Mouse (Mus musculus) kidney, embryonic 14.5 days (tissue): Measurements from ENCODE around the gene Taf4. TPM values are rescaled to one million over a fixed set of nuclear protein-coding genes. Genes with fewer than 3 reads are reported as not detected.

Source experiments
- ATAC-seq: fragments of 200-750 bp; cut with Nextera tagmentation; 2 replicates; pipeline ENCODE4 v1.8.0; 2017; ENCODE audit warnings: moderate number of reproducible peaks, mild to moderate bottlenecking, moderate TSS enrichment, moderate library complexity; ENCODE audit not compliant: low FRiP score, low TSS enrichment
- H3K27ac ChIP-seq: fragments of 300-500 bp; sonication (generic); 2 replicates; pipeline ENCODE4 v1.5.1; 2014; ENCODE audit warnings: low read depth, mild to moderate bottlenecking, low read length, moderate library complexity, mixed read lengths
- H3K27me3 ChIP-seq: fragments of 300-500 bp; sonication (generic); 2 replicates; pipeline ENCODE4 v1.6.1; 2014; ENCODE audit warnings: mild to moderate bottlenecking, low read length; ENCODE audit not compliant: control insufficient read depth, insufficient read depth
- H3K36me3 ChIP-seq: fragments of 300-500 bp; sonication (generic); 2 replicates; pipeline ENCODE4 v1.6.1; 2014; ENCODE audit warnings: low read length, mixed read lengths; ENCODE audit not compliant: control insufficient read depth, insufficient read depth
- H3K4me1 ChIP-seq: fragments of 300-500 bp; sonication (generic); 2 replicates; pipeline ENCODE4 v1.6.1; 2014; ENCODE audit warnings: low read length, mixed read lengths; ENCODE audit not compliant: control insufficient read depth, insufficient read depth
- H3K4me2 ChIP-seq: fragments of 300-500 bp; sonication (generic); replicated peaks from 2 replicates; pipeline ENCODE4 v1.6.1; 2014; ENCODE audit warnings: low read depth, mild to moderate bottlenecking, low read length
- H3K4me3 ChIP-seq: fragments of 300-500 bp; sonication (generic); 2 replicates; pipeline ENCODE4 v1.5.1; 2014; ENCODE audit warnings: mild to moderate bottlenecking, low read length
- H3K9ac ChIP-seq: fragments of 300-500 bp; sonication (generic); 2 replicates; pipeline ENCODE4 v1.6.1; 2014; ENCODE audit warnings: low read depth, mild to moderate bottlenecking, low read length, moderate library complexity
- H3K9me3 ChIP-seq: fragments of 300-500 bp; sonication (generic); 2 replicates; pipeline ENCODE4 v1.6.1; 2016; ENCODE audit warnings: low read length; ENCODE audit not compliant: control insufficient read depth
- WGBS: fragments of 180-500 bp; shearing (Covaris S2); extraction: QIAGEN DNeasy Blood & Tissue Kit; methylation state at CpG from one replicate; pipeline ENCODE4 v1.1.7; 2014; 5-methylcytosine and 5-hydroxymethylcytosine counted together
- polyA plus RNA-seq: library from polyadenylated mRNA; unstranded; fragments of >200 nt; fragmentation: Nextera tagmentation; extraction: Ambion mirVana; gene quantifications from 2 replicates; pipeline ENCODE4 v1.2.1, GENCODE M21; 2014

Gene Taf4
- polyA plus RNA-seq, 1 experiment from 2014 or later, result 6.0 TPM

- H3K27ac ChIP-seq, result peak overlapping the region; percentile 94
- WGBS, result 20% methylated on average over 1 of the region's 54 CpGs
- H3K27me3 ChIP-seq, result no peaks in the 10 kb centered on the region; the same call in 1 of the 2 replicates
- H3K9me3 ChIP-seq, result no peaks in the 10 kb centered on the region
- ATAC-seq, result no peak
- H3K4me3 ChIP-seq, result peak overlapping the region; percentile 77
- peaks cover 19% of the 10 kb centered on the region for H3K4me1 ChIP-seq
- H3K36me3 ChIP-seq, result no peaks in the 10 kb centered on the region
- peak overlapping the region; percentile 85 for H3K9ac ChIP-seq
- peak overlapping the region; percentile 99 for H3K4me2 ChIP-seq
These were observed 185 bp downstream of the Taf4 start for GRCm38 (mm10) chr2:179976295-179976627.

- H3K27ac ChIP-seq, result no peak overlapping the region
These were observed 595 bp downstream of the Taf4 start for GRCm38 (mm10) chr2:179975851-179976250.

GRCm38 (mm10) chr2:179974651-179975471, 1.6 kb downstream of the Taf4 start:
- H3K4me2 ChIP-seq, result peak overlapping the region; percentile 99
- WGBS, result 3% methylated on average over 41 of the region's 45 CpGs
- no peaks in the 10 kb centered on the region for H3K9me3 ChIP-seq
- no peak overlapping the region for H3K27ac ChIP-seq
- peak overlapping the region; percentile 77 for H3K4me3 ChIP-seq
- no peaks in the 10 kb centered on the region; the same call in 1 of the 2 replicates for H3K27me3 ChIP-seq
- ATAC-seq, result 0 out of 2 replicates have a peak, but pooled peaks have one; percentile 3
- H3K36me3 ChIP-seq, result no peaks in the 10 kb centered on the region
- H3K9ac ChIP-seq, result peak overlapping the region; percentile 85
- H3K4me1 ChIP-seq, result peaks cover 19% of the 10 kb centered on the region

More at GRCm38 (mm10) chr2:179975851-179976250, 595 bp downstream of the Taf4 start:
- ATAC-seq, result no peak
- Histone ChIP-seq H3K9me3 (no peaks in the 10 kb centered on the region), H3K27me3 (no peaks in the 10 kb centered on the region; the same call in 1 of the 2 replicates), H3K4me1 (peaks cover 19% of the 10 kb centered on the region), H3K4me3 (peak overlapping the region; percentile 77), H3K36me3 (no peaks in the 10 kb centered on the region), H3K9ac (peak overlapping the region; percentile 85; the same call in 1 of the 2 replicates), H3K4me2 (peak overlapping the region; percentile 99)
- 0% methylated on average over 21 of the region's 82 CpGs for WGBS

- H3K4me2 ChIP-seq, result peak overlapping the region; percentile 99
- H3K9ac ChIP-seq, result peak overlapping the region; percentile 85; the same call in 1 of the 2 replicates
These were observed 2.4 kb downstream of the Taf4 start for GRCm38 (mm10) chr2:179973871-179974628.

GRCm38 (mm10) chr2:179972406-179972805, 4.0 kb downstream of the Taf4 start:
- Histone ChIP-seq H3K36me3 (no peaks in the 10 kb centered on the region), H3K27ac (no peak overlapping the region), H3K27me3 (no peaks in the 10 kb centered on the region; the same call in 1 of the 2 replicates), H3K9me3 (no peaks in the 10 kb centered on the region), H3K4me2 (no peak overlapping the region), H3K9ac (no peak overlapping the region), H3K4me1 (peaks cover 23% of the 10 kb centered on the region), H3K4me3 (no peak overlapping the region)
- WGBS, result 65% methylated on average over 2 of the region's 2 CpGs
- ATAC-seq, result no peak

More at GRCm38 (mm10) chr2:179973871-179974628, 2.4 kb downstream of the Taf4 start:
- no peaks in the 10 kb centered on the region for H3K9me3 ChIP-seq
- H3K27ac ChIP-seq, result no peak overlapping the region
- peaks cover 25% of the 10 kb centered on the region for H3K4me1 ChIP-seq
- no peaks in the 10 kb centered on the region; the same call in 1 of the 2 replicates for H3K27me3 ChIP-seq
- WGBS, result 31% methylated on average over 8 of the region's 8 CpGs
- H3K4me3 ChIP-seq, result peak overlapping the region; percentile 77
- no peak for ATAC-seq
- H3K36me3 ChIP-seq, result no peaks in the 10 kb centered on the region

GRCm38 (mm10) chr2:179971891-179972290, 4.6 kb downstream of the Taf4 start:
- Histone ChIP-seq H3K9ac (no peak overlapping the region), H3K4me3 (no peak overlapping the region), H3K36me3 (no peaks in the 10 kb centered on the region), H3K27ac (no peak overlapping the region), H3K9me3 (no peaks in the 10 kb centered on the region), H3K4me1 (peaks cover 23% of the 10 kb centered on the region), H3K27me3 (no peaks in the 10 kb centered on the region; the same call in 1 of the 2 replicates), H3K4me2 (no peak overlapping the region)
- 84% methylated on average over 2 of the region's 2 CpGs for WGBS
- ATAC-seq, result no peak

GRCm38 (mm10) chr2:179969137-179969536, 7.3 kb downstream of the Taf4 start:
- WGBS, result 52% methylated on average over 3 of the region's 3 CpGs
- no peaks in the 10 kb centered on the region for H3K36me3 ChIP-seq
- H3K9ac ChIP-seq, result no peak overlapping the region
- H3K27me3 ChIP-seq, result no peaks in the 10 kb centered on the region
- H3K4me2 ChIP-seq, result no peak overlapping the region
- H3K9me3 ChIP-seq, result no peaks in the 10 kb centered on the region
- no peak overlapping the region for H3K27ac ChIP-seq
- no peak overlapping the region for H3K4me3 ChIP-seq
- H3K4me1 ChIP-seq, result peaks cover 21% of the 10 kb centered on the region
- ATAC-seq, result peak; percentile 53; the same call in 1 of the 2 replicates

- no peak overlapping the region for H3K27ac ChIP-seq
- ATAC-seq, result no peak
- no peaks in the 10 kb centered on the region for H3K9me3 ChIP-seq
- H3K4me3 ChIP-seq, result no peak overlapping the region
- no peak overlapping the region for H3K9ac ChIP-seq
- H3K4me1 ChIP-seq, result peaks cover 10% of the 10 kb centered on the region; the same call in 1 of the 2 replicates
- no peaks in the 10 kb centered on the region for H3K27me3 ChIP-seq
- H3K36me3 ChIP-seq, result no peaks in the 10 kb centered on the region
- 78% methylated on average over 5 of the region's 5 CpGs for WGBS
- H3K4me2 ChIP-seq, result no peak overlapping the region
These were observed 8.8 kb downstream of the Taf4 start for GRCm38 (mm10) chr2:179967633-179968032.
